Mouse (Mus musculus): ENCODE data around the gene Alkbh4. TPM values are rescaled to one million over a fixed set of nuclear protein-coding genes. Genes with fewer than 3 reads are reported as not detected.

Gene Alkbh4
- 22.3 and 22.8 TPM in 2 replicates for polyA plus RNA-seq (2015; fragmentation: Nextera tagmentation; extraction: Ambion mirVana)

DNA sequence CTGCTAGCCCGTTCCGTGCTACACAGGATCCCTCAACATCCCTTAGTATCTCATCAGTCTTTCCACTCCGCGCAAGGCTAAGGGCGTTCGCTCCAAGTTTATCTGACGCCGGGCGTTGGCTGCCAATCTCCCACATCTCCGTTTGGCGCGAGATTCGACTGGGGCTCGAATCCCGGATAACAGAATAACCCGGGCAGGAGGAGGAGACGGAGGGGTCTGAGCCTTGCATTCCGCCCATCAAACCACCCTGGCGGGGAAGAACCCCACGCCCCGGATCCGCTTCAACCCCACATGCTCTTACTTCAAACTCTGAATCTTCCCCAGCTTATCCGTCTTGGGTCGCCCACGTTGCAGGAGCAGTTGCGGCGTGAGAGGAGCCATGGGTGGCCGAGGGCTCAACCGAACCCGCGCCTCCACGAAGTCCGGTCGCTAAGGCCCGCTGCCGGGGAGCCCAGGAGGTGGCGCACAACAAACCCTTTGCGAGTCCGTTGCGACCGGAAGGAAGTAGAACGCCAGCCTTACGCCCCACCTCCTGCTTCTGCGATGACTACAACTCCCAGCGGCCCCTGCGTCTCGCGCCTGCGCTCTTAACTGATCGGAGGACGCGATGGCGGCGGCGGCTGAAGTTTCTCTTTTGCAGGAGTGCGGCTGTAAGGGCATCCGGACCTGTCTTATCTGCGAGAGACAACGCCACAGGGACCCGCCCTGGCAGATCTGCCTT, at the start of gene Alkbh4, which contains the start of gene Lrwd1:
Gene Alkbh4 (plus strand): TSS at position 576 of the 721 bp plus-strand sequence.
Gene Lrwd1 (minus strand): TSS at position 504 of the 721 bp plus-strand sequence.
- Histone ChIP-seq H3K9ac (peak within 1 kb of the TSS; percentile 71), H3K4me1 (peaks cover 27% of the 10 kb centered on the region), H3K27ac (peak within 1 kb of the TSS; percentile 54; the same call in 1 of the 2 replicates), H3K27me3 (replicated peaks) (no peaks in the 10 kb centered on the region), H3K4me2 (peak within 1 kb of the TSS; percentile 84), H3K9me3 (no peaks in the 10 kb centered on the region), H3K36me3 (replicated peaks) (peaks cover 8% of the 10 kb centered on the region), H3K4me3 (peak within 1 kb of the TSS; percentile 79)
- WGBS, result under 1% methylated on average over 60 of the region's 60 CpGs
- ATAC-seq (replicated peaks), result peak; percentile 93

DNA sequence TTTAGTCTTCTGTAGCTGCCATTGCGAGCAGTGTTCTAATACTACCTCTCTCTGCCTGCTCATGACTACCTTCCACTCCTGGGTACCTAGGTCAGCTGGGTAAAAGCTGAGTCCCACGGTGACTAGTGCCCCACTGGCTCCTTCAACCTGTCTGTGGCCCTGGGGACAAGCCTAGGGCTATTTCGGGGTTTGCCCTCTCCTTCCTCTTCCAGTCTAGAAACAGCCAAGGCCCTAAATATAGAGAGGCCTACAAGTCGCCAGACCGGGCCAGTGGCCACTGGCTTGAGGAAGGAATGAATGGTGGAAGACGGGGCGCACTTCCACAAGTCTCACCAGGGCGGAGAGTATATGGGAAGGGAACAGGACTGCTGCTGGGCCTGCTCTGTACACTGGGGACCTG, 49.7 kb upstream of the Alkbh4 start:
- Histone ChIP-seq H3K9ac (no peak overlapping the region), H3K27ac (no peak overlapping the region), H3K4me1 (peaks cover 26% of the 10 kb centered on the region), H3K4me3 (no peak overlapping the region), H3K27me3 (replicated peaks) (no peaks in the 10 kb centered on the region), H3K36me3 (replicated peaks) (no peaks in the 10 kb centered on the region), H3K9me3 (no peaks in the 10 kb centered on the region), H3K4me2 (no peak overlapping the region)
- no peak for ATAC-seq (replicated peaks)
- 90% methylated on average over 8 of the region's 8 CpGs for WGBS

- H3K27me3 ChIP-seq (replicated peaks), result no peaks in the 10 kb centered on the region
- H3K36me3 ChIP-seq (replicated peaks), result no peaks in the 10 kb centered on the region
- H3K9ac ChIP-seq, result no peak overlapping the region
- WGBS, result 22% methylated on average over 14 of the region's 14 CpGs
- H3K9me3 ChIP-seq, result no peaks in the 10 kb centered on the region
- peaks cover 20% of the 10 kb centered on the region for H3K4me1 ChIP-seq
- H3K27ac ChIP-seq, result no peak overlapping the region
- no peak overlapping the region for H3K4me2 ChIP-seq
- H3K4me3 ChIP-seq, result no peak overlapping the region
- ATAC-seq (replicated peaks), result no peak
These were observed 46.9 kb upstream of the Alkbh4 start for GRCm38 (mm10) chr5:136088821-136089575.

DNA sequence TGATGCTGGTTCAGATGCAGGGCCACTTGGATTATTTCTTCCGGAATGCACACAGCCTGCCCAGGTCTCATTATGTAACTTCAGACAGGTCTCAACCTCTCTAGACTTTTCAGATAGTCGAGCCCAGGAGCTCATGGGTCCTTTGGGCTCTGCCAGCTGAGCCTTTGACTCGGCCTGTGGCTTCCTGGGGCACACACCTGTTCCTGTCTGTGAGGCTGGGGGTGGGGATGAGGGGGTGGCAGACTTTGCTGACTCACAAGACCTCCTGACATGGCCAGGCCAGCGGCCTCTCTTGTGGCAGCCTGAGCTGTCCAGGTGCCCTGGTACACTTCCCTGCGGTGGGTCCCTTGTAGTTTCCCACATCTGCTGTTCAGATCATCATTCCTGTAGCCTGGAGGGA, 44.0 kb upstream of the Alkbh4 start:
- no peak for ATAC-seq (replicated peaks)
- 70% methylated on average over 5 of the region's 5 CpGs for WGBS
- Histone ChIP-seq H3K4me1 (no peaks in the 10 kb centered on the region), H3K9ac (no peak overlapping the region), H3K27me3 (replicated peaks) (no peaks in the 10 kb centered on the region), H3K36me3 (replicated peaks) (no peaks in the 10 kb centered on the region), H3K4me3 (no peak overlapping the region), H3K27ac (no peak overlapping the region), H3K9me3 (no peaks in the 10 kb centered on the region), H3K4me2 (no peak overlapping the region)

DNA sequence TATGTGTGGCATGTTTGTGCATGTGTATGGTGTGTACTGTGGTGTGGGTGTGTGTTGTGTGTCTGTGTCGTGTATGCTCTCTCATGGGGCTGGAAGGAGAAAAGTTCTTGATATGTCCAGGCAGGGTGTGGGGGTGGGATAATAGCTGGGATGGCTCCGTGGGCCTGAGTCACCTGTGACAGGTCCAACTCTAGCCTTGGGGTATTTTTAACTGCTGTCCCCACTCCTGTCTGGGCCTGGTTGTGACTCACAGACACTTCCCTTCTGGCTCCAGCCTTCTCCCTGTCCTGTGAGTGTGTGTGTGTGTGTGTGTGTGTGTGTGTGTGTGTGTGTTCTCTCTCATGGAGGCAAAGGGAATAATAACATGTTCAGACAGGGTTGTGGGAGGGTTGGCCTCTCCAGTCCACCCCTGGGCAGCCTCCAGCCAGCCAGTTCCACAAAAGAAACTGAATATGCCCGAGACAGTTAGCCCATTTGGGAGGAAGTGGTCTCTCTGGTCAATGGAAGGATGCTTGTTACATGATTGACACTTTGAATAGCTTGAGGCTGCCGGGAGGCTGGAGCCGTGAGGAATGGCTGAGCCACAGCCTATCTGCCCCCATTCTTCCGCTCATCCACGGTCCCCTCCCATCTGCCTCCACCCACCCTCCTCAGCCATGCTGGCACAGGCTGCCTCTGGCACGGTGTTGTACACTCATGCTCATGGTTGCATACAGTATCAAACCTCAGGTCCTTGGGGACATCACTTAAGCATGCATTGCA, 41.5 kb upstream of the Alkbh4 start:
- Histone ChIP-seq H3K9me3 (no peaks in the 10 kb centered on the region), H3K4me2 (no peak overlapping the region), H3K4me1 (no peaks in the 10 kb centered on the region), H3K4me3 (no peak overlapping the region), H3K36me3 (replicated peaks) (no peaks in the 10 kb centered on the region), H3K27ac (no peak overlapping the region), H3K27me3 (replicated peaks) (no peaks in the 10 kb centered on the region), H3K9ac (no peak overlapping the region)
- ATAC-seq (replicated peaks), result no peak
- 53% methylated on average over 8 of the region's 8 CpGs for WGBS

DNA sequence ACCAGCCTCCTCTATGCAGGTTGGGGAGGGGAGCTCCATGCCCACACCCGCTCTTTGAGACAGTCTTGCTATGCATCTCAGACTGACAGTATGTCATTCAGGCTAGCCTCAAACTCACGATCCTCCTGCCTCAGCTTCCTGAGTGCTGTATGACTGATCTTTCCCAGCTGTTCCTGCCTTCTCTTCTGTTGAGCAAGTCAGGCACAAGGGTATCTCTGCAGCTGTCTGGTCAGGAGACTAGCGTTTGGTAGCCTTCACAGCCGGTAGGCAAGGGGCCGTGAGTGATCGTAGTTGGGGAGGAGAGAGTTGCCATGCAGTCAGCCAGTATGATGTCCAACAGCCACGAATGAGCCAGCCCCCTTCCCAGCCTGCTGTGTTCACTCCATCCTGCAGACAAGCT, 40.9 kb upstream of the Alkbh4 start:
- Histone ChIP-seq H3K4me3 (no peak overlapping the region), H3K27me3 (replicated peaks) (no peaks in the 10 kb centered on the region), H3K9ac (no peak overlapping the region), H3K36me3 (replicated peaks) (no peaks in the 10 kb centered on the region), H3K27ac (no peak overlapping the region), H3K4me2 (no peak overlapping the region), H3K9me3 (no peaks in the 10 kb centered on the region), H3K4me1 (no peaks in the 10 kb centered on the region)
- 70% methylated on average over 7 of the region's 7 CpGs for WGBS
- ATAC-seq (replicated peaks), result no peak

DNA sequence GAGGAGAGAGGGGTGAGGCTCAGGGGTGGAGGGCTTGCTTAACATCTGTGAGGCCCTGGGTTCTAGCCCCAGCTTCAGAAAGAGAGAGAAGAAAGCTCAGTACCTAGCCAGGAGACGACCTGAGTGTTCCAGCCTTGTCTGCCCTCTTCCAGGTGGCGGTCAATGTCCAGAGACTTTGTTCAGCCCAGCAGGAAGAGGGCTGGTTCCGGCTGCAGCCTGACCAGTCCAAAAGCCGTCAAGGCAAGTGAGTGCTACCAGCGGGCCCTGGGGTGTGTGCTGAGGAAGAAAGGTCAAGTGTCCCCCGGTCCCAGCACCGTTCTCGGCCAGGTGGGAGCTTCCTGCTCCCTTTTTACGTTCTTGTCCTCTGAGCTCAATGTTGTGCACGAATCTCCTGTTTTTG, 37.4 kb upstream of the Alkbh4 start:
- WGBS, result 89% methylated on average over 10 of the region's 10 CpGs
- Histone ChIP-seq H3K27ac (no peak overlapping the region), H3K4me2 (no peak overlapping the region), H3K9me3 (no peaks in the 10 kb centered on the region), H3K9ac (no peak overlapping the region), H3K4me3 (no peak overlapping the region), H3K36me3 (replicated peaks) (no peaks in the 10 kb centered on the region), H3K27me3 (replicated peaks) (peaks cover 7% of the 10 kb centered on the region; the same call in 1 of the 2 replicates), H3K4me1 (peaks cover 7% of the 10 kb centered on the region)
- ATAC-seq (replicated peaks), result no peak

DNA sequence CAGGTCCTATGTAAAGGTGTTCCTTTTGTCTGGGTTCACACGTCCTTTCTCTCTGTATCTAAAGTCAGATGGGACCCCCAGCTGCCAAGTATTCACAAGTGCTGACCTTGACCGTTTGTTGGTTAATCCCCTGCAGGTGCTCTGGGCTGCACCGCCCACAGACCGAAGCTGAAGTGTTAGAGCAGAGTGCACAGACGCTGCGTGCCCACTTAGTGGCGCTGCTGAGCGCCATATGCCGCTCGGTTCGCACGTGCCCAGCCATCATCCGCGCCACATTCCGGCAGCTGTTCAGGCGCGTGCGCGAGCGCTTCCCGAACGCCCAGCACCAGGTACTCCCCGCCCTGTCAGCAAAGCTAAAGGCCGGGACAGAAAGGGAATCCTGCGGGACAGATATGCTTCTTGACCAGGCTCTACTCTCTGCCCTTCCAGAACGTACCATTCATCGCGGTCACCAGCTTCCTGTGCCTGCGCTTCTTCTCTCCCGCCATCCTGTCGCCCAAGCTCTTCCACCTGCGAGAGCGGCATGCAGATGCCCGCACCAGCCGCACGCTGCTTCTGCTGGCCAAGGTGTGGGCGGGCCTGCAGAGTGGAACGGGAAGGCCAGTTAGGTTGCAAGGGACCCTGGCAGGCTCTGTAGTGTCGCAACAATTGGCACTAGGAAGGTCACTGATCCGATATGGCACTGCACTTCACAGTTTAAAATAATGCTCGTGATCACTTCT, 33.7 kb upstream of the Alkbh4 start:
- no peaks in the 10 kb centered on the region for H3K9me3 ChIP-seq
- peak overlapping the region; percentile 42 for H3K4me3 ChIP-seq
- H3K4me2 ChIP-seq, result peak overlapping the region; percentile 68
- peak overlapping the region; percentile 45 for H3K9ac ChIP-seq
- H3K27ac ChIP-seq, result peak overlapping the region; percentile 42
- peaks cover 7% of the 10 kb centered on the region for H3K4me1 ChIP-seq
- H3K27me3 ChIP-seq (replicated peaks), result peaks cover 9% of the 10 kb centered on the region; the same call in 1 of the 2 replicates
- peak; percentile 91 for ATAC-seq (replicated peaks)
- 5% methylated on average over 41 of the region's 41 CpGs for WGBS
- H3K36me3 ChIP-seq (replicated peaks), result no peaks in the 10 kb centered on the region

- Histone ChIP-seq H3K9me3 (no peaks in the 10 kb centered on the region), H3K4me3 (no peak overlapping the region), H3K4me1 (peaks cover 7% of the 10 kb centered on the region), H3K27me3 (replicated peaks) (peaks cover 9% of the 10 kb centered on the region; the same call in 1 of the 2 replicates), H3K27ac (no peak overlapping the region), H3K9ac (no peak overlapping the region), H3K4me2 (no peak overlapping the region), H3K36me3 (replicated peaks) (no peaks in the 10 kb centered on the region)
- 87% methylated on average over 5 of the region's 5 CpGs for WGBS
- no peak for ATAC-seq (replicated peaks)
These were observed 31.4 kb upstream of the Alkbh4 start for GRCm38 (mm10) chr5:136104511-136104910.

- ATAC-seq (replicated peaks), result no peak
These were observed 27.5 kb upstream of the Alkbh4 start for GRCm38 (mm10) chr5:136108486-136108885.

DNA sequence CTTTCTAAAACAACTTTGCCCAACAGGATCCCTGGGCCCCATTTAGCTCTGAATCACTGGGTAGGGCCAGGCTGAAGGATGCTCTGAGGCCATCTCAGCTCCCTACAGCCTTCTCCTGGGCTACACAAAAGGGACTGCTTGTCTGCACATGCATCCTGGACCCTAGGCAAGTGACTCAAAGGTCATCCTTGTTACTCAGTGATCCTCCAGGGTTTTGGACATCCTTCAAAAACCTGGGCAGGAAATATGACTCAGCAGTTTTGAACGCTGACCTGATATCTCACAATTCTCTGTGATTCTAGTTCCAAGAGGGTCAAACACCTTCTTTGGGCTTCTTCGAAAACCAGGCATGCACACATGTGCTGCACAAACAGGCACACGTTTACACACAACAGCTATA, 26.9 kb upstream of the Alkbh4 start:
- H3K27me3 ChIP-seq (replicated peaks), result 0 out of 2 replicates have a peak, but pooled peaks cover 2% of the 10 kb centered on the region
- H3K4me1 ChIP-seq, result no peaks in the 10 kb centered on the region
- H3K9me3 ChIP-seq, result no peaks in the 10 kb centered on the region
- H3K27ac ChIP-seq, result no peak overlapping the region
- no peaks in the 10 kb centered on the region for H3K36me3 ChIP-seq (replicated peaks)
- WGBS, result 83% methylated on average over 3 of the region's 3 CpGs
- H3K9ac ChIP-seq, result no peak overlapping the region
- H3K4me3 ChIP-seq, result no peak overlapping the region
- H3K4me2 ChIP-seq, result no peak overlapping the region
- ATAC-seq (replicated peaks), result no peak

More at GRCm38 (mm10) chr5:136108486-136108885, 27.5 kb upstream of the Alkbh4 start:
- H3K4me1 ChIP-seq, result no peaks in the 10 kb centered on the region
- no peaks in the 10 kb centered on the region for H3K36me3 ChIP-seq (replicated peaks)
- H3K9ac ChIP-seq, result no peak overlapping the region
- no peak overlapping the region for H3K4me2 ChIP-seq
- no peaks in the 10 kb centered on the region for H3K9me3 ChIP-seq
- no peak overlapping the region for H3K4me3 ChIP-seq
- WGBS, result 61% methylated on average over 2 of the region's 2 CpGs
- no peak overlapping the region for H3K27ac ChIP-seq
- peaks cover 2% of the 10 kb centered on the region; the same call in 1 of the 2 replicates for H3K27me3 ChIP-seq (replicated peaks)
